Mouse (Mus musculus) MEL-GATA-1-ER (cell line): ENCODE data around the gene Spaca4.

Source experiments
- DNase-seq: peaks from one replicate; pipeline ENCODE4 v3.0.0-alpha.2; 2012; ENCODE audit warnings: low read depth; ENCODE audit errors: extremely low read depth

Spaca4 gene

DNA sequence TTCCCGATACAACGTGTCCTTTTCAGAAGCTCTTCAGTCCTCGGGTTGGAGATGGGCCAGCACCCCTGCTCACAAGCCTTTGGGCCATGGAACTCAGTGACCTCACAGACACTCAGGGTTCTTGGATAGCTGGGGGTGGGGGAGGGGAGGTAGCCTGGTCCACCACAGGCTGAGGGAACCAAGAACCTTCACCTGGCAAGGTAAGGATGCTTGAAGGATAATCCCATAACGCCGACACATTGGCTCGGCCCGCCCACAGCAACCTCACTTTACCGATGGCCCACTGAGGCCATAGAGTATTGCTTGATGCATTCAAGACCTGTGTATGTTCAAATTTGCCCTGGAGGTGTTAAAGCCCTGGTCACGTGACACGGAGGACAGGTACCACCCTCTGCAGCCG lies at the start of gene Spaca4:
TSS of gene Spaca4 (minus strand) at position 101 of the 400 bp plus-strand sequence.
- DNase-seq: no peak

DNA sequence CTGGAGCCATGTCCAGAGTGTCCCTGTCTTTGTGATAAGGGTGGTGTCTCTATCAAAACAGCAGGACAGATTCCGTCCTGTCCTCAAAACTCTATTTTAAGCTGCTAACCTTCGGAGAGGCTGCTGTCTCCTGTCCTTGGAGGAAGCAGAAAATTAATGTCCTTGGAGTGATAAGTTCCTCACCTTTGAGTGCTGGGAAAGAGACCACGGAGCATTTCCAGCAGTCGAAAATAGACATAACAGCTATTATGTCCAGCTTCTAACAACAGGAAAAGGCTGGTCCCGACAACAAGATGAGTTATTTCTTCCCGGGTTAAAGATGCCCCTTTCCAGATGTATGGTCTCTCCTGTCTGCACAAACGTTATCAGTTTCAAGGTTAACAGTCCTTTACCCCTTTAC lies 49.6 kb upstream of the Spaca4 start:
- DNase-seq: no peak

DNA sequence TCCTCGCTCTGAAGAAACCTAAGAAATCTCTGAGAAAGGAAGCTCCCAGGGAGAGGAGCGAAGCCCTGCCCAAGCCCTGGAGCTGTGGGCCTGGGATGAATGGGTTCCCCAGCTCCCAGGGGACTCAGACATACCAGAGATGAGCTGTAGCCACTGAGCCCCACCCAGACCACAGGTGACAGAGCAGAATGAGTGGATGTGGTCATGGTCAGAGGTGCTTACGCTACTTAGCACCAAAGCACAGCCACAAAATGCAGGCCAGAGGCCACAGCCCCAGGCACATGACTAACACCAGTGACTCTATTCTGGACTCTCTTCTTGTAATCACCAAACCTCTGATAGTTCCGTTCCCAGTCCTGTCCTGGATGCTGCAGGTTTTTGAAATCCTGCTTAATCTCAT lies 45.5 kb upstream of the Spaca4 start:
- DNase-seq: no peak

DNA sequence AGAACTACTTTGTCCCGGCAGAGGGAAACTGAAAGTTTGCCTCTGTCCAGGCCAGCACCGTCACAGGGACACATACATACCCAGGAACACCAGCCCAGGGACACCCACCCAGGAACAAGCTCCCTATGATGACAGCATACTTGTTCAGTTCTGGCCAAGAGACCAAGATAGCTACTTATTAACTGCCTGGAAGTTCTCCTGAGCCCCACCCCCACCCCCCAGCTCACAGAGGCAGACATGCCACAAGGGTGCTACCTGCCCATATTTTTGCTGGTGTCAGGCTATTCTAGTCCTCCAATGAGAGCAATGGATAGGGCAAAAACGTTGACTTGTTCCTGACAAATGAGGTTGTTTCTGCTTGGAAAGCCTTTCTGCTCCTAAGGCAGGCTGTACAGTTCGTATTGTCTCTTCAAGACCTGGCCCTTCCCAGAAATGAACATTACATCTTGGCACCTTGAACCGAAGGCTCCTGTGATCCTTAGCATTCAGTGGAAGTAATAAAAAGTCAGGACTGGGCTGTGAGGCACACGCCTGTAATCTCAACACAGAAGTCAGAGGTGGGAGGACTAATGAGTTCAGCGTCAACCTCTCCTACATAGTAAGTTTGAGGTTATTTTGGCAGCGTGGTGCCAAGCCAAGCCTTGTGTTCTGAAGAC lies 44.9 kb upstream of the Spaca4 start:
- no peak for DNase-seq

DNA sequence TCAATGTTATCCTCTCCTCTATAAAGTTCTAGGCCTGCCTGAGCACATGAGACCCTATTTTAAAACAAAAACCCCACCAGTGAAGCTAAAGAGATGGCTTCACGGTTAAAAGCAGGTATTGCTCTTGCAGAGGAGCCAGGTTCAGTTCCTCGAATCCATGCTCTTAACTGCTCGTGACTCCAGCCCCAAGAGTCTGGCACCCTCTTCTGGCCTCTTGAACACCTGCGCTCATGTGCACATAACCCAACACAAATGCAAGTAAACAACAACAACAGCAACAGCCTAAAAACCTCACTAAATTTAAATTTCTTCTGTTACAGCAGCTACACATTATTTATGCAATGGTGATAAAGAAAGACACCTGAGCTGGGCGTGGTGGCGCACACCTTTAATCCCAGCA lies 41.9 kb upstream of the Spaca4 start:
- DNase-seq: no peak

DNA sequence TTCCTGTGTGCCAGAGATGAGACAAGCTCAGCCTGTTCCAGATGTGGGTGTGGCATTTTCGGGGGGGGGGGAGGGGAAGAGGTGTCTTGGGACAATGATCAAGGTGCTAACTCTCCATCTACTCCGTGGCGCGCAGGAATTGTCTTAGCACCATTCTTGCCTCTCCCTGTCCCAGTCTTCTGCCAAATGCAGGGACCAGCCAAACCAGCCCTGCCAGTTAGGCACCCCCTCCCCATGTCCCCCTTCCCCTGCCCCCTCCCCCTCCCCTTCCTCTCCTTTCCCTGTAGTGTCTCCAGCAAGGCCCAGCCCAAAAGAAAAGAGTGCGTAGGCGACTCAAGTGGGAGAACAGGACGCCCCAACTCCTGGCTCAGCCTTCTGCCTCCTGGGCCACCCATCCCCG lies 41.2 kb upstream of the Spaca4 start:
- no peak for DNase-seq

DNA sequence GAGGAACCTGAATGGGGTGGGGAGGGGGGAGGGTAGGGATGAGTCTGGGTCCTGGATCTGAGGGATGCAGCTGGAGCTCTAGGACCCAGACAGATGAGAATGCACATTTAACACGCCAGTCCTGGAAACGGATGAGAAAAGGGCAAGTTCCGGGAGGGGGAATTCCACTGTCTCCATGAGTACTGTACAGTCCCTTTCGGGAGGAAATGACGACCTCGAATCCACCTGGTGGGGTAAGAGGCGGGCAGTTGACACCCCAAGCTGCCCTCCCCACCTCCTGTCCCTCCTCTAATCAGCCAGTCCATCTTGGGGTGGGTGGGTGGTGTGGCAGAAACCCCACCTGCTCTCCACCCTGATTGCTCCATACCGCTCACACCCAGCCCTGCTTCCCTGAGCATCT lies 40.4 kb upstream of the Spaca4 start:
- no peak for DNase-seq

DNA sequence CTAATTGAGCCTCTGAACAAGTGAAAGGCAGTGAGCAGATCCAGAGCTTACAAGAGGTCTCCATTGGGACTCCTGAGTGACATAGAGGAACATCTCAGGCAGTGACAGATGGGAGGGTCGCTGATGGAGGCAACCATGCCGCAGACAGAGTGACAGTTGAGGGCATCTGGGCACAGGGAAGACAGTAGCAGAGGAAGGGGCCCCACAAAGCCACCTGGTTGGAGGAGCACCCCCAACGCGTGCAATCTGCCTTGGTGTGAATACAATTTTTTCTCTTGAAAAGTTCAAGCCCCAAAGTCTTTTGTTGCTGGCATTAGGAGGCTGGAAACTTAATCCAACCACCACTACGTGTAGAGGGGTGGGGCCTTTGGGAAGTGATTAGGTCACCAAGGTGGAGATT lies 34.5 kb upstream of the Spaca4 start:
- DNase-seq: no peak

DNA sequence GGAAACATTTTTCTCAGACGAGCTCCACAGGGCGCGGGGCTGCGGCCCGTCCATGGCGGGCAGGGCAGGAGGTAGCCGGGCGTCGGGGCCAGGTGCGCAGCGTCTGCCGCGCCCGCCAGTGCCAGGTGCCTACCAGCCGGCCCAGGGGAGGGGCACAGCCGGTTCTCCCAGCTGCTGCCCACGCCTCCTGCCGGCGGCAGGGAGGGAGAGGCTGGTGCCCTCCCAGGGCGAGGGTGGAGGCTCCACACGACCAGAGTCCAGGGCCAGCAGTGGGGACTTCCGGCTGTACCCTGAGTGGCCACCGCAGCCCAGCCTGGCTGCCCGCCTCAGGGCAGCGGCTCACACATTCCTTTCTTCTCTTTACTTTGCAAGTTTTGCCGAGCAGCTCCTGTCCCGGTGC lies 33.8 kb upstream of the Spaca4 start:
- no peak for DNase-seq

DNA sequence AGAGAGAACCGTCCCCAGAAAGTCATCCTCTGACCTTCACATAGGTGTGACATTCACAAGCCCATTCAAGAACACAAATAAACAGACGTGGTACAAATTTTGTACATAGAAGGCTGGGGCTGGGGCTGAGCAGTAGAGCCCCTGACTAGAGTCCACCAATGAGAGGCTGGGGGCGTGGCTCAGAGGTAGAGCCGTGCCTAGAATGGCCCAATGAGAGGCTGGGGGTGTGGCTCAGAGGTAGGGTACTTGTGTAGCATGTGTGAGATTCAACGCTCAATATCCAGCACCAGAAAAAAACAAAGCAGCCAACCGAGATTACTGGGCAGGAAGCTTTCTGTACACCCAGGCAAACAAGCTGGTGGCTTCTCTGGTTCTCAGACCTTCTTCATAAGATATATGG lies 30.1 kb upstream of the Spaca4 start:
- DNase-seq: no peak

DNA sequence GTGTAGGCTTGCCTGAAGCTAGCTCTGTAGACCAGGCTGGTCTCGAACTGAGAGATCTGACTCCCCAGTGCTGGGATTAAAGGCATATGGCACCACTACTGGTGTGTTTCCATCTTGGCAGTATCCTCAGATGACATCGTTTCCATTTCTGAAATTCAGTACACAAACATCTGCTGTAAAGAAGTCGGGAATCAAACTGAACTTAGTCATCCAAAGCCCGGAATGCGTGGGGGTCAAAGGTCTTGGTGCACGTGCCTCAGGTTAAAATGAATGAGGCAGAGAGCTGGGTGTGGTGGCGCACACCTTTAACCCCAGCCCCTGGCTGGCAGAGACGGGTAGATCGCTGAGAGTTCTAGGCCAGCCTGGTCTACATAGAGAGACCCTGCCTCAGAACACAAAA lies 24.5 kb upstream of the Spaca4 start:
- no peak for DNase-seq

DNA sequence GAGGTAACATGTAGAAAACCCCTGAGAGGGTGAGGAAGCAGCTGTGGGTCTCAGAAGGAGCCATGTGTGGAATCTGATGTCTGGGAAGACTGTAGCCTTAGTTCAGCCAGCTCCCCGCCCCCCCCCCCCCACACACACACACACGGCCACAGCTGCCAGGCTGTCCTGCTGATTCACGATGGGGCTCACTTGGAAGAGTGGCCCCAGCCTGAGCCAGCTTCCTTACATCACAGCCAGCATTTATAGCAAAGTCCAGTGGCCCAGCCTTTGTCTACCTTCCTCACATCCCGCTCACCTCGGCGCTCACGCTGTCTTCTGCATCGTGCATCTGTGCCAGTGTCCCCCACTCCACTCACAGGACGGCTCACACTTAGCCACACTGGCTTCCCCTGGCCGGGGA lies 23.8 kb upstream of the Spaca4 start:
- no peak for DNase-seq

DNA sequence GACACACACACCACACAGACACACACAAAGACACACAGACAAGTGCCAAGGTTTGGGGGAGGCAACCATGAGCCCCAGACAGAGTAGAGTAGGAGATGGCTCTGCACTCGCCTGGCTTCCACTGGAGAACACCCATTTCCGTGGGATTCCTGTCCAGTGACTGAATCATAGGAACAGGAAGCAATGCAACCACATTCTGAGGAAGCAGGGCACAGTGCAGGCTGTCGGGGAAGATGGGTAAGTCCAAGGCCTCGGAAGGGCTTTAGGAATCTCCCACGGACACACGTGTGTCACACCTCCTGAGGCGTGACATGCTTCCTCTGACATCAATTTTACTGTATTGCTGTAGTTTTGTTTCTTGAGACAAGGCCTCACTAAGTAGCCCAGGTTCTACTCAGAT lies 22.5 kb upstream of the Spaca4 start:
- DNase-seq: no peak

DNA sequence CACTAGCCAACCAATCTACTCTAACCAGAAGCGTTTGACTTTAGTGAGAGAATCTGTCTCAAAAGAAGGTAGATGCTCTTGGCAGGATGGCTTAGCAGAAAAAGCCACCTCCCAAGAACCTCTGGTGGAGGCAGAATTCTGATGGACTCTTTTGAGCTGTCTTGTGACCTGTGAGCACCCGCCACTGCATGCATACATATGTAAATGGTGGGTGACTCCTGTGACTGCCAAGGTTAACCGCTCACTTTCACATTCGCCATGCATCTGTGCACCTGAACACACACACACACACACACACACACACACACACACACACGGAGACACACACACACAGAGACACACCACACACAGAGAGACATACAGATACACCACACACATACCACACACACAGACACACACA lies 21.8 kb upstream of the Spaca4 start:
- DNase-seq: no peak

DNA sequence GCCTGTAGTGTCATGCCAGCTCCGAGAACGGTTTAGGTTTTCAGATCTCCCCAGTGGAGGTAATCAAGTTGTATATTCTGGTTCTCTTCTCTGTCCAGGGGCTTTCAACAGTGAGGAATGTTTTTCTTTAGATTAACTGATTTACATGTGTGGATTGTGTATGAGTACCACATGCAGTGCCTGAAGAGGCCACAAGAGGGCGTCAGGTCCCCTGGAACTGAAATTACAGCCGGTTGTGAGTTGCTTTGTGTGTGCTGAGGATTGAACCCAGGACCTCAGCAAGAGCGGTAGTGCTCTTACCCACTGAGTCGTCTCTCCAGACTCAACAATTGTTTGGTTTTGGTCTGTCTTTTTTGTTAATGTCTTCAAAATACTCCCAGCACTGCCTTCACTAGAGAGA lies 20.9 kb upstream of the Spaca4 start:
- no peak for DNase-seq

DNA sequence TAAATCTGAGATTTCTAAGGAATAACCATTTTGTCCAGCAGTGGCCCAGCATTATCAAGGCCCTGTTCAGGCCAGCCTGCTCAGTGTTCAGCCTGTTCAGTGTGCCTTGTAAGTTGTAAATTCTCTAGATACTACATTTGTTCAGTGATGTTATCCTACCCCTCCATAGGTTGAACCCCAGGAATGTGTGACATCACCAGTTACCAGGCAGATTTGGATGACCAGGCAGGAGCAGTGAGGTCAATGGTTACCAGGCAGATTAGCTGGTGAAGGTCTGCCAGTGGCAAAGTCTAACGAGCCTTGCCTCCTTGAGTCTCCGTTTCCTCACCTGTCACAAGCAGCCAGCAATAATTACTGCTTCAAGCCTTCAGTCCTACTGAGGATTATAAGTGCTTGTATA lies 18.8 kb upstream of the Spaca4 start:
- DNase-seq: peak; percentile 49

DNA sequence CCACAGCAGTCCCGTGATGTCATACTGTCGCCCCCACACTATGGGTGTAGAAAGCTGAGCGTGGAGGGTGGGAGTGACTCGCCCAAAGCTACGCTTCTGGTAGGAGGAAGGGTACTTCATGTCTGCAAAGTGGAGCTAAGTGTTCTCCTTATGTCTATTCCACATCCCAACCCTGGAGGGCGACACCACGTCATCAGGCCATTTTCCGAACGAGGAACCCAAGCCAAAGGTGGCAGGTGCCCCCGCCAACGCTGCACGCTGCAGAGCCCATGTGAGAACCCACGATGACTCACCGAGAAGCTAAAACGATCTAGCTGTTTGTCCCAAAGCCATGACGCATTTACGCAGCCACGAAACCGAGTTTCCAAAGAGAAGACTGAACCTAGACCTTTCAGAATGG lies 16.7 kb upstream of the Spaca4 start:
- DNase-seq: no peak

DNA sequence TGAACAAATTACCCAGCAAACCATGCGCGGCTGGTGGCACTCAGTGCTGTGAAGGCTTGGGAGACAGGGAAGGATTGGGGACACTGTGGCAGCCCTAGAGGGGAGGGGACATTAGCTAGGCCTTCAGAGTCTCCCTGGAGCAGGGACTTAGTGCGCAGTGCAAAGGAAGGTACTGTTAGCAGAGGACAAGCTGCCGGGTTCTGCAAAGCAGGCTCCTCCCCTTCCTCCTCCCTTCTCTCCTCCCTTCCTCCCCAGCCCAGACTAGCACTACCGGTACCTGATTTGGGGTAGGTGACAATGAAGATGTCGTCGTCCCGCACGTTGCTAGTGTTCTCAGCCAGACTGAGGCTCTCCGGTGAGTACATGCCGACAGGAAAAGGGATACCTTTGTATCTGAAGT lies 16.2 kb upstream of the Spaca4 start:
- DNase-seq: no peak

DNA sequence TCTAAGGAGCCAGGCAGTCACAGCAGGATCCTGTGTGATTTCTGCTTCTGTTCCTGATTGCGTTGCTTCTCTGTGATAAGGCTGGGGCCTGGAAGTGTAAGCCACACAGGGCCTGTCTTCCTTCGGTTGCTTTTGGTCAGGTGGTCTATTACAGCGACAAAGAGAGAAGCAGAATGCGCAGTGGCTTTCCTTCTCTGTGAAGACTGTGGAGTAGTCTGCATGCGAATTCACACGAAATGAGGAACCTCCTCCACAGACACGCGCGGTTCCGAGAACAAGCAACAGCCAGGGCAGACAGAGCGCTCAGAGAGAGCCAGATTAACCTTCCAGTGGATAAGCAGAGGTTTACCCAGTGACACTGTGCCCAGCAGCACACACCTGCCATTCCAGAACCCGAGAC lies 15.7 kb upstream of the Spaca4 start:
- DNase-seq: peak; percentile 30

DNA sequence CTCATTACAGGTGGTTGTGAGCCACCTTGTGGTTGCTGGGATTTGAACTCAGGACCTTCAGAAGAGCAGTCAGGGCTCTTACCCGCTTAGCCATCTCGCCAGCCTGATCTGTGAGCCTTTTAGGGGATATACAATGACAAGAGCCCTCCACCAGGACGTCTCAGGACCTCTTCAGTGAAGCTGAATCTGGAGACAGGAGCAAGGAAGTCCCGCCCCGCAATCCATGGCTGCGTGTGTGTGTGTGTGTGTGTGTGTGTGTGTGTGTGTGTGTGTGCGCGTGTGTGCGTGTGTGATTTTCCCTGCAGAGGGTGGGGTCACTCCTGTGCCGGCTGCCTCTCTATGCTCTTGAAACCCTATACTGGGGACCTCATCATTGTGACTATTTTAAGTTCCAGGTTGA lies 14.2 kb upstream of the Spaca4 start:
- peak; percentile 39 for DNase-seq

DNA sequence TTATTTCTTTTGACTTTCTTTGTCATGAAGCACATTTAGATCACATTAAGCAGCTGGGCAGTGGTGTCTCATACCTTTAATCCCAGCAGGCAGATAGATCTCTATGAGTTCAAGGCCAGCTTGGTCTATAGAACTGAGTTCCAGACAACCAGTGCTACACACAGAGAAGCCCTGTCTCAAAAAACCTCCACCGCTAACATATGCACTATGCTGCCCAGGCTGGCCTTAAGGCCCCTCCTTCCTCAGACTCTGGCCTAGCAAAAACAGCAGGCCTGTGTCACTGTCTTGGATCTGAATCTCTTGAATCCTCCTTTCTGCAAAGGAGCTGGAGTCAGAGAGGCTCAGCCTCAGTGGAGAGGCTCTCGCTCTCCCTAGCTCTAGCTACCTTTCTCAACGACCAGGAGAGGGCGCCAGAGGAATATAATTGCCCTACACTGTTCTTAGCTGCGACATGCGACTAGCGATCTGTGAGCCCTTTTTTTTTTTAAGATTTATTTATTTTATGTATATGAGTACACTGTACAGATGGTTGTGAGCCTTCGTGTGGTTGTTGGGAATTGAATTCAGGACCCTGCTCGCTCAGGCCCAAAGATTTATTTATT lies 13.7 kb upstream of the Spaca4 start:
- peak; percentile 57 for DNase-seq

DNA sequence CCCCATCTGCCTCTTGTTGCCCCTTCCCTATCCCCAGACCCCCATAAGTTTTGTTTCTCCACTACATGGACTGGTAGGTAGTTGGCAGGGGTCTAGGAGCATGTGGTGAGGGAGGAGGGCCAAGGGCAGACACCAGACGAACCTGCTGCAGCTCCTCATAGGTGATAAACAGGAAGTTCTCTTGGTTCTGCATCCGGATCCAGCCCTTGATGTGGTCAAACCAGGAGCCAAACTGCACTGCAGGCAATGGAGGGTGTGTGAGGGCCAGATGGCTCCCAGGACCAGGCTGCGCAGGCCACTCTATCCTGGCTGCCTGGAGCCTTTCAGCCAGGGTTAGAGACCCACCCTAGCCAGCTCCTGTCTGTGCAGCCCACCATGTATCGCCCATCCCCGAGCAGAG lies 7.9 kb upstream of the Spaca4 start:
- no peak for DNase-seq

DNA sequence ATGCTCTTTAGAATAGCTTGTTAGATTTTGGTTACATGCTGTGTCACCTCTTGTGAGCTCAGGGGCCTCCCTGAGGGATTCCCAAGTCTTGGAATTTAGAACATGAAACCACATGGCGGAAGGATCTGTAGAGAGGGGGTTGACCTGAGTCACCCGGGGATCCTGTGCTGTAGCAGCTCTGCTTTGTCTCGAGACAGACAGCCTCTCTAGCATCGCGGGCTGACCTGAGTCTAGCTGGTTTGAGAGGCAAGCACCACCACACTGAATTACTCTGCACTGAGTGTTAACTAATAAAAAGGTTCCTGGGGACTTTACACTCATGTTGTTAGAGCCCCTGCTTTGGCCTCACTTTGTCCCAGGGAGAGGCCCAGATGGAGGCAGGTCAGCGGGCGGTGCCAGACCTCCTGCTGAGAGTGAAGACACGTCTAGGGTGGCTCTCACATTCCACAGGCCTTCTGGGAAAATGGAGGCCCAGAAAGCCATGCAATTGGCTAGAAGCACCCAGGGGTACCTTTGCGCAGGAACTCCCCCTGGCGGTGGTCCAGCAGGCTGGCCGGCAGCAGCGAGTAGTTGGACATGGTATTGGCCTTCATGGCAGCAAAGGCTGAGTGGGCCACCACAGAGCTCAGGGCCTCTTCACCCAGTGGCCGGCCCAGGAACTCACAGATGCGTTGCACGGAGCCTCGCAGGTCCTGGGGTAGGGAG lies 5.3 kb upstream of the Spaca4 start:
- no peak for DNase-seq
